Mouse (Mus musculus): ENCODE measurements around the gene Zbtb20.

DNA sequence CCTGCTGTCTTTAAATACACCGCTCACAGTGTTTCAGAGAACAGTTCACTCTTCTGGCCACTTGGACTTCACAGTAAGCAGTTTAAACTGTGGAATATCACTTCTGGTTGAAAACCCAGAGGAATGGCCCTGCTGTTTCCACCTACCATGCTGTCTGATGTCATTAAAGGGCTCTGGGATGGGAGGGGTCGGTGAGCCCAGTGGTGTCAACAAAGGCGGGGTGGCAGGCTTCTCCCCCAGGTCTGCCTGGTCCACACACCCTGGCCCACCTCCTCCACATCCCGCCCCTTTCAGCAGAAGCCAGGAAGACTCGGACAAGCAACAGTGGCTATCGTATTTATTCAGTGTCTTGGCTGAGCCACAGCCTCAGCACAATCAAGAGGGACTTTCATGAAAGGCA is 743.6 kb downstream of the Zbtb20 start:
- no peak for TF ChIP-seq CTCF (IDR thresholded peaks at IDR 0.05; ENCODE audit: extremely low read depth, insufficient read length, insufficient replicate concordance, low read depth, low read length)
- TF ChIP-seq POLR2A (IDR thresholded peaks at IDR 0.05; ENCODE audit: low read depth, low read length) = no peak

Data from small intestine, adult 2 months (tissue).